Mouse (Mus musculus): ENCODE measurements around the gene Gldc.

DNA sequence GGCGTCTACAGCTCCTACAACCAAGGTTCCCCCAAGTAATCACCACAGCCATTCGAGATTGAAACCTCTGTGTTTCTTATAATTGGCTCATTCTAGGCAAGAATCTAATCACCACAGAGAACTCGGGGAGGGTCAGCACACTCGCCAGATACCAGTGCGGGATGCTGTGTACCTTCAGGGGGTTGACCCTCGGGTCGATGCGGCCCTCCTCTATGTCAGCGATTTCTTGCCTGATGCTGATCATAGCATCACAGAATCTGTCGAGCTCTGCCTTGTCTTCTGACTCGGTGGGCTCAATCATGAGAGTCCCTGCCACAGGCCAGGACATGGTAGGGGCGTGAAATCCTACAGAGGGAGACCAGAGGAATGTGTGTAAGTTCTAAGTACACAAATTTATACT, 74.7 kb downstream of the Gldc start:
- TF ChIP-seq POLR2AphosphoS5 (IDR thresholded peaks at IDR 0.05; ENCODE audit: insufficient replicate concordance, low read depth, low read length) (no peak), CTCF (IDR thresholded peaks at IDR 0.05; ENCODE audit: low read depth, low read length) (no peak), GATA1 (IDR thresholded peaks at IDR 0.05; ENCODE audit: borderline replicate concordance, low read length) (no peak), TAL1 (conservative IDR thresholded peaks at IDR 0.05; ENCODE audit: low read depth, low read length) (no peak), GATA2 (IDR thresholded peaks at IDR 0.05; ENCODE audit: borderline replicate concordance, low read depth, low read length) (no peak)

Measured in G1E (cell line).